Mouse (Mus musculus) heart, embryonic 12.5 days (tissue): ENCODE data around the gene Mycl. TPM values are rescaled to one million over a fixed set of nuclear protein-coding genes. Genes with fewer than 3 reads are reported as not detected.

Experiments used
- ATAC-seq: fragments of 200-750 bp; cut with Nextera tagmentation; 2 replicates; pipeline ENCODE4 v1.8.0; 2017; ENCODE audit warnings: moderate TSS enrichment, moderate library complexity; ENCODE audit not compliant: insufficient number of reproducible peaks, low FRiP score
- H3K27ac ChIP-seq: fragments of 300-500 bp; sonication (generic); 2 replicates; pipeline ENCODE4 v1.5.1; 2016; ENCODE audit warnings: mild to moderate bottlenecking, moderate library complexity; ENCODE audit not compliant: poor library complexity, severe bottlenecking
- H3K27me3 ChIP-seq: fragments of 300-500 bp; sonication (generic); replicated peaks from 2 replicates; pipeline ENCODE4 v1.6.1; 2016; ENCODE audit warnings: mild to moderate bottlenecking, moderate library complexity
- H3K36me3 ChIP-seq: fragments of 300-500 bp; sonication (generic); 2 replicates; pipeline ENCODE4 v1.6.1; 2016; ENCODE audit warnings: mild to moderate bottlenecking, moderate library complexity
- H3K4me1 ChIP-seq: fragments of 300-500 bp; sonication (generic); replicated peaks from 2 replicates; pipeline ENCODE4 v1.6.1; 2016; ENCODE audit warnings: mild to moderate bottlenecking
- H3K4me2 ChIP-seq: fragments of 300-500 bp; sonication (generic); 2 replicates; pipeline ENCODE4 v1.6.1; 2016; ENCODE audit warnings: mild to moderate bottlenecking, moderate library complexity
- H3K4me3 ChIP-seq: fragments of 300-500 bp; sonication (generic); 2 replicates; pipeline ENCODE4 v1.5.1; 2016; ENCODE audit warnings: mild to moderate bottlenecking
- H3K9ac ChIP-seq: fragments of 300-500 bp; sonication (generic); 2 replicates; pipeline ENCODE4 v1.6.1; 2016; ENCODE audit warnings: mild to moderate bottlenecking, moderate library complexity
- H3K9me3 ChIP-seq: fragments of 300-500 bp; sonication (generic); replicated peaks from 2 replicates; pipeline ENCODE4 v1.6.1; 2016; ENCODE audit warnings: mild to moderate bottlenecking, moderate library complexity
- WGBS: fragments of 180-500 bp; shearing (Covaris S2); methylation state at CpG from one replicate; pipeline ENCODE4 v1.1.7; 2016; 5-methylcytosine and 5-hydroxymethylcytosine counted together
- polyA plus RNA-seq: library from polyadenylated mRNA; unstranded; fragments of >200 nt; fragmentation: Nextera tagmentation; extraction: Ambion mirVana; gene quantifications from 2 replicates; pipeline ENCODE4 v1.2.1, GENCODE M21; 2016

Mycl gene
- polyA plus RNA-seq, 1 experiment from 2014 or later, result 1.2 TPM

GRCm38 (mm10) chr4:123050681-123051211, 55.3 kb downstream of the Mycl start:
- ATAC-seq, result peak; percentile 83
- WGBS, result 35% methylated on average over 5 of the region's 5 CpGs

More at GRCm38 (mm10) chr4:123050681-123051211, 55.3 kb downstream of the Mycl start:
- H3K9me3 ChIP-seq, result no peaks in the 10 kb centered on the region
- H3K36me3 ChIP-seq, result peaks cover 50% of the 10 kb centered on the region
- H3K4me3 ChIP-seq, result no peak overlapping the region
- H3K27me3 ChIP-seq, result peaks cover 21% of the 10 kb centered on the region
- H3K4me2 ChIP-seq, result 0 out of 2 replicates have a peak overlapping the region, but pooled peaks have one; percentile 2
- H3K9ac ChIP-seq, result no peak overlapping the region
- H3K4me1 ChIP-seq, result peaks cover 44% of the 10 kb centered on the region
- H3K27ac ChIP-seq, result peak overlapping the region; percentile 41; the same call in 1 of the 2 replicates

Other genes starting within 250 kb of the Mycl start
- 60.6 and 60.7 TPM in 2 replicates for gene Ppt1, start 159.4 kb upstream of the Mycl start, polyA plus RNA-seq
- 46.4 and 47.6 TPM in 2 replicates for gene Cap1, start 109.6 kb upstream of the Mycl start, polyA plus RNA-seq
- gene Mfsd2a, start 34.5 kb upstream of the Mycl start, polyA plus RNA-seq, result 1.1 and 1.8 TPM in 2 replicates
- gene Trit1, start 20.9 kb downstream of the Mycl start, polyA plus RNA-seq, result 13.4 and 14.3 TPM in 2 replicates
- 0.17 TPM in 1 of 2 replicates, not detected in the other for gene Bmp8b, start 109.5 kb downstream of the Mycl start, polyA plus RNA-seq
- gene Oxct2b, start 120.6 kb downstream of the Mycl start, polyA plus RNA-seq, result not detected in 2 replicates
- 54.0 and 59.3 TPM in 2 replicates for gene Ppie, start 144.3 kb downstream of the Mycl start, polyA plus RNA-seq
- 1.6 TPM in 2 replicates for gene Hpcal4, start 187.6 kb downstream of the Mycl start, polyA plus RNA-seq
- gene Nt5c1a, start 205.9 kb downstream of the Mycl start, polyA plus RNA-seq, result 0.92 TPM in 2 replicates
- gene Heyl, start 237.9 kb downstream of the Mycl start, polyA plus RNA-seq, result 6.8 and 7.3 TPM in 2 replicates